Mouse (Mus musculus): ENCODE data around the gene Ssh3.

Ssh3 gene

DNA sequence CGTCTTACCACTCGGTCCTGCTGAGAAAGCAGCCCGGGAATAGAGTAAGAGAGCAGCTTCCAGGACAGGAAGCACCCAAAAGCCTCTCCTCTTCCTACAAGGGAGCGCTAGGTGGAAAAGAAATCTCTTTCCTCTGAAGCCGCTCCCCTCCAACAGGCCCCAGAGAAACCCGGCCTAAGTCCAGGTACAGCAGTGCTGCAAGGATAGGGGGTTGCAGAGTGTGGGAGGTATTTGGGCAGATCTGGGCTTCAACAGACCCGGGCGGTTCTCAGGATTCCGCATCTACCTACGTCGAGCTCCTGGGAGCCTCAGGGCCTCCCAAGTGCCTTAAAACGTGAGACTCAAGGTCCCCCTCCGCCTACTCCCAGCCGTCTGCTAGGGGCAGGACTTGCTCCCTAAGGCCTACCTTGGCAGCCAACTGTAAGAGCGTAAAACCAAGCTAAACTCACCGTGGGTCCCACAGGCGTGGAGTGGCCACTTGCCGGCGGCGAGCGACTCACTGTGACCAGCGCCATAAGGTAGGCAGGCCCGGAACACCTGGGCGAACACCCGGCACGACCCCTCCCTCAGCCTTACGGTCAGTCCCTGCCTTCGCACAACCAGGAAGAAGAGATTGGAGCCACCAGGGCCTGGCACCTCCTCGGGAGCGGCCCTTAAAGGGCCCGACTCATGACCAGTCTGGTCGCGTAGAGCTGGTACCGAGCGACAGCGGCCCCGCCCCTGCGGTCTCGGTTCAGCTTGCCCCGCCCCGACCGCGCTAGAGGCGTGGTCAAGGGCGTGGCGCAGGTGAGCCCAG, at the start of gene Ssh3:
Ssh3 (minus strand) TSS at position 615 of the 796 bp plus-strand sequence.
- DNase-seq (ENCODE audit: extremely low spot score), result peak; percentile 53

DNA sequence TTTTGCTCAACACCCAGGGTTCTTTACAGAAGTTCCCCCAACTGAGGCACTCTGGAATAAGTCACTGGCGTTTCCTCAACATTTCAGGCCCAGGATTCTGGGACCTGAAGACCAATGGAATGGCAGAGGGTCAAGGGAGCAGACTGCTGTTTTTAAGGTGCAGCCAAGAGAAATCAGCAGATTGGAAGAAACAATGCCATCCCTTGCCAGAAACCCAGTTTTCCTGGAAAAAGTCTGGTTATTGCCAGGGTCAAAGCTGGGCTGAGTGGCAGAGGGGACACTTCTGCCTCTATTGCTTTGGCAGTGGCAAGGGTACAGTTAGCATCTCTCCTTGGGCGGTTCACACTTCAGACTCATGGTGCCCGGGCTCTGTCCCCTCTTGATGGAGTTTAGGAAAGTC, 48.2 kb upstream of the Ssh3 start:
- DNase-seq (ENCODE audit: extremely low spot score), result no peak

DNA sequence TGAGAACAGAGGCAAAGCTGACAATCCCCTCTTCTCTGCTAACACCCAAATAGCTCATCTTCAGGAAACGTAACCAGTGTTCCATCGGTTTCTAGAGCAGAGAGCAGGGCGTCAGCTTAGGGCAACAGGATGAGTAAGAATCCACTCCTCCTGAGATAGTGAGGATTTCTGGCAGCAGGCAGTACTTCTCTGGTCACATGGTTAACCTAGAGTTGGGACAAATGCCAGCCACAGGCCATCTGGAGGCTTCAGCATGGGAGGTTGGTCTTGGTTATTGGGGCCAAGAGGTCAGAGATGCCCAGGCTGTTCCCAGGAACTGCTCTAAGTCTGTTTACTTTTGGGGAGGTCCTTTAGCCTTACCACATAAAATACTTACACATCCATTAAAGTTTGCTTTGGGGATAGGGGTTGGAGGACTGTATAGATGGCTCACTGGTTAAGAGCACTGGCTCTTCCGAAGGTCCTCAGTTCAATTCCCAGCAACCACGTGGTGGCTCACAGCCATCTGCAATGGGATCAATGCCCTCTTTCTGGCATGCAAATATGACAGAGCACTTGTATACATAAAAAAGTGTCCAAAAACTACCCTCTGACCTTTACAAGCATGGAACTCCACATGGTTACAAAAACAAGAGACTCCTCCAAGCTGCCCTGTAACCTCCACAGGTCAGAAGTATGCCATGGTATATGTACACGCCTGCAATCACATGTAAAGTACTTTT, 46.4 kb upstream of the Ssh3 start:
- no peak for DNase-seq (ENCODE audit: extremely low spot score)

DNA sequence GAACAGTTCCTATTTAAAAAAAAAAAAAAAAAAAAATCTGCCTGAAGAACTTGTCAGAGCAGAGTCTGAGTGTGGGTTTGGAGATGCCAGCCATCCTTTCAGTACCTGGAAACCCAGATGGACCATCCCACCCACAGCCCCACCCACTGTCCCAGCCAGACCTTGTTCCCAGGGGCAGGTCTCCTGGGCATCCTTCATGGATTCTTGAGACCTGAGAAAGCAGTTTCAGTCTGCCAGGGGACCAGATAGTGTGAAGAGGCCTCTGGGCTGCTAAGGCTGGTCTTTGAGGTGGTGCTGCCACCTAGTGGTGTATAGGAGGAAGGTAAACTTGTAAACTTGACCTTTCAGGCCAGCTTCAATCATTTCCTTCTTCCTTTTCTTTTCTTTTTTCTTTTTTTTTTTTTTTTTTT, 40.8 kb upstream of the Ssh3 start:
- DNase-seq (ENCODE audit: extremely low spot score), result peak; percentile 65

DNA sequence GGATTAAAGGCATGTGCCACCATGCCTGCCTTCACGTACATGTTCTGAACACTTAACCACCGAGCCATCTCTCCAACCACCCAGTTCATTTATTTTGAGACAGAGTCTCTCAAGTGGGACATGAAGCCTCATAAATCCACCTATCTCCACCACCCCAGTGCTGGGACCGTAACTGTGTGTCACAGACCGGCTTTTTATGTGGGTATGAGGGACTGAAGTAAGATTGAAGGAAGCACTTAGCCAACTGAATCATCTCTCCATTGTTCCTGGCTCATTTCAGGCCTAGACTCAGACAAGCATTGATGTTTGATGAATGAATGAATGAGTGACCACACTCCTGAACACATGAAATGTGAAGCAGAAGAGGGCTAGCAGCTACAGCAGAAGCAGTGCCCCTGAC, 40.3 kb upstream of the Ssh3 start:
- DNase-seq (ENCODE audit: extremely low spot score), result no peak

- peak; percentile 87 for DNase-seq (ENCODE audit: extremely low spot score)
These were observed 37.2 kb upstream of the Ssh3 start, which contains the start of gene Grk2 for GRCm38 (mm10) chr19:4306190-4306577. Grk2 (minus strand) TSS chr19:4306222.

- DNase-seq (ENCODE audit: extremely low spot score), result peak; percentile 58
These were observed 36.7 kb upstream of the Ssh3 start for GRCm38 (mm10) chr19:4305491-4306189.

GRCm38 (mm10) chr19:4304871-4305321, 35.9 kb upstream of the Ssh3 start:
- DNase-seq (ENCODE audit: extremely low spot score), result no peak

GRCm38 (mm10) chr19:4304251-4304821, 35.4 kb upstream of the Ssh3 start:
- DNase-seq (ENCODE audit: extremely low spot score), result no peak

DNA sequence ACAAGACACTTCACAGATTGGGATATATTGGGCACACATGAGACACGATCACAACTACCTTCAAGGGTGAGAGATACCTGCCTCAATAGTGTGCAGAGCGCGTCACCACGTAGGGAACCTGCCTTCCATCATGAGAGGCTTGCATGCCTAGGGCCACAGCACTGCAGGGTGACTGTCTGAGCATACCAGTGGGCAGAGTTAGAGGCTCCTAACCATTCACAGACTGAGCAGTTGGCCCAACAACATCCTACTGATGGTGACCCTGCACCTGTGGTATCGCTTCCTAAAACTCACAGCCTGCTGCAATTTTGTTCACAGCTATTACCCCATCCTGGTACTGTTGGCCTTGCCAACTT, 34.6 kb upstream of the Ssh3 start:
- no peak for DNase-seq (ENCODE audit: extremely low spot score)

DNA sequence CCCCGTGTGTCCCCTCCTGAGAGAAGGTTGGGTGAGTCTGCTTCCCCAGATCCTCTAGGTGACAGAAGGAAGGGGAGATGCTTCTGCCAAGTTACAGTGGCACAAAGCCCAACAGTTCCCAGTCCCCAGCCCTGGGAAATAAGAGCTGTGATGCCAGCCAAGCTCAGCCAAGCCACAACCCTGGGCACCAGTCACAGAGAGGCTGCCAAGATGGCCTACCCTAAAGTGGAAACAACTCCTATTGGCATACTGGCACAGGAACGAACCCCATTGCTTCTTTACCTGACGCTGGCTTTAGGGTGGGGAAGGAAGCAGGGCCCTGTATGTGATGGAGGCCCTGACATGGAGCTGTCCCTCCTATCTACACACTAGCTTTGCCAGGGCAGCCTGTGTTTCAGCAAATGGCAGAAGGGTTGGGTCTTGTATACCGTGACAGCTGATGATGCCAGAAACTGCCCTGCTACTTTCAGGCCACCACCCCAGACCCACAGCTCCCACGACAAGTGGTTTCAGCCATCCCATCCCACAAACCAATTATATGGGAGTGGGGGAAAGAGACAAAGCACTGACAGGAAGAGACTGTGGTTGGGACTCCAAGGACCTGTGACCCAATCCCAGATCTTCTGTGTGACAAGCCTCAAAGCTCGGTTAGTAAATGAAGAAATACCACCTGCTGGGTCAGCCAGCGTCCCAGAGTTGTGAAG, 34.1 kb upstream of the Ssh3 start:
- DNase-seq (ENCODE audit: extremely low spot score), result no peak

DNA sequence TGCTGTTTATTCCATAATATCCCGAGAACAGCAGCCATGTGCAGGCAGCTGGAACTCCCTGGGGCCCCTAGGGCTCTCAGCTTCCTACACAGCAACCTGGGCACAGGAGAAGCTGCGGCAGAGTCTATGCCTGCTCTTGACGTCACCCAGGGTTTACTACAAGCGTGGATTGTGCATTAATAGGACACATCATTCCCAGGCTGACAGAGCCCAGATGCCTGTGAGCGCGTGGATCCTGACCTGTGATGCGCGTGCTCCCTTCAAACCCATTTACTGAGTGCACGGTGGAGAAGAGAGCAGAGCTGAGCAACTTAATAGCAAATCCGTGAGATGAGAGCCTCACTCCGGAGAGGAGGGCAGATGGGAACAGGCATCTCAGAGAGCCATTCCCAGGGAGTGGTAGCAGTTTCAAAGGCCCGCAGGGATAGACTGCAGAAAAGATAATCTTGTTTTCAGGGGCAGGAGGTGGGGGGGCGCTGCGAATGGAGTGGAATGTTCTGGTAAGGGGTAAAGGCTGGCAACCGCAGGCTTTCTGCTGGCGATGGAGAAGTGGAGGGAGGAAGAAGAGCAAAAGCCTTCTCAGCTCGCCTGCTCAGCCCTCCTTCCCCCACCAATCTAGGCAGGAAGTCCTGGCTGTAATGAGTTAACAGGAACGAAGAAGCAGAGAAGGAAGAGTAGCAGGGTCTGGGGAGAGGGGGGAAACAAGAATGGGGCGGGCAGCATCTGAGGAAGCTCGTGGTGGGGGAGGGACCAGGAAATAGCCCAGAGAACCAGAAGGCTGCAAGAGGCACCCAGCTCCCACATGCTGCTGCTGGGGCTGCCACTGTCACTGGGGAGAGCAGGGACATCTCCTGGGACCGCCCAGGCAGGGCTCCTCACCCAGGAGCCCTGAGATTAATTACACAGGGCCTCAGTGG, 33.0 kb upstream of the Ssh3 start:
- peak; percentile 28 for DNase-seq (ENCODE audit: extremely low spot score)

DNA sequence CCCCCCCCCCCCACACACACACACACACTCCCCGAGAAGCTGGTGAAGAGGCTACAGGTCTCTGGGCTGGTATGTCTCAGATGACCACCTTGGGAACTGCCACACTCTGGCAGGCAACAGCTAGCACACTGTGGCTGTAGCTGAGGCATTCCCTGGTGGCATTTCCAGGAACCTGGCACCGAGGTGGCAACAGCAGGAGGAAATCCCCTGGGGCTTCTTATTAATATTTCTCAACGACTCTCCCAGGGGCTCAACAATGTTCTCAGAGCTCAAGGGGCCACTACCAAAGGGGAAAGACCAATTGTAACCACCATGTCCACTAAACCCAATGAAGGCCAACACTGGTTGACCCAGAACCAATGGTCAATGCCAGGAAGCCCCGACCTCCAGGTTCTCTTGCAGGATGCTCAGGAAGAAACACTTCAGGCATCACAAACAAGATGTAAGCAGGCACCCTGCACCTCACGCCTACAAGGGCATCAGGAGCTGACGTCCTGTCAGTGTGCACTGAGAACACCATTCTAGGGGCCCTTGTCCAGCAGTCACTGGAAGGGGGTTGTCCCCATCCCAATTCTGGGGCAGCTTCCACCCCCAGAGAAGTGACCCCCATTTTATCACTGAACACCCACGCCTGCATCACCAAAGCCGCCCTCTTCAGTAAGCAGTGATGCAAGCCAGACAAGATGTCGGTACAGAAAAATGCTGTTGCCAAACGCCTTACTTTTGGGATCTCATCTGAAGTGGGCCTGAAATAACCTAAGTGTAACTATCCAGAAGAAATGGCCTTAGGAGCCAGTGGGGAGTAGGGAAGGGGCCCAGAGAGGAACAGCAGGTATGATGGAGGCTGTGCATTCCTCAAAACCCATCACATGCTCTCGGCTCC, 32.1 kb upstream of the Ssh3 start:
- DNase-seq (ENCODE audit: extremely low spot score), result no peak

GRCm38 (mm10) chr19:4300271-4300704, 31.3 kb upstream of the Ssh3 start:
- DNase-seq (ENCODE audit: extremely low spot score), result no peak

GRCm38 (mm10) chr19:4299574-4300270, 30.7 kb upstream of the Ssh3 start:
- no peak for DNase-seq (ENCODE audit: extremely low spot score)

- no peak for DNase-seq (ENCODE audit: extremely low spot score)
These were observed 30.1 kb upstream of the Ssh3 start for GRCm38 (mm10) chr19:4299126-4299525.

GRCm38 (mm10) chr19:4298322-4299121, 29.5 kb upstream of the Ssh3 start:
- DNase-seq (ENCODE audit: extremely low spot score), result no peak

- no peak for DNase-seq (ENCODE audit: extremely low spot score)
These were observed 28.9 kb upstream of the Ssh3 start for GRCm38 (mm10) chr19:4297851-4298250.

Data from embryo, embryonic 9.5 days (tissue).